Mouse (Mus musculus) fat pad, adult 2 months (tissue): ENCODE results near the gene Lrrfip1.
A peak's percentile ranks its signal among the peaks of the same experiment; 100 is the strongest.

ENCODE experiments used
- DNase-seq: peaks from one replicate; pipeline ENCODE4 v3.0.0-alpha.2; 2011; ENCODE audit warnings: low read depth, low spot score; ENCODE audit errors: extremely low read depth

Lrrfip1 gene

DNA sequence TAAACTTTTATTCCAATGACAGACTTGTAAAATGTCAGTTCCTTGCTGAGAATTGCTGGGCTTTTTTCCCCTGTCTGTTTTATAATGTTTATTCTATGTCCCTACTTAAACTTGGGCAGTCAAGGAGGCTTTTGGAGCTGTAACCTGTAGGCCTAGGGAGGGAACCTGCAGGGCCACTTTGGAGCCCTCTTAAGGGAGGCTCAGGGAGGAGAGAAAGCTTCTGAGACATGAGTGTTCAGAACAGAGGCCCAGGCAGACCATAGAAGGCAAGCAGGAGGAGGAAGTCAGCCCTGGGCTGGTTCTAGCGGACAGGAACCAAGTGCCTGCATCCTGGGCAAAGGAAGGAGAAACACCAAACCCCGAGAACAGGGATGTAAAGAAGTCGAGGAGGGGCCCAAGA is 56.3 kb downstream of the Lrrfip1 start:
- DNase-seq: no peak

DNA sequence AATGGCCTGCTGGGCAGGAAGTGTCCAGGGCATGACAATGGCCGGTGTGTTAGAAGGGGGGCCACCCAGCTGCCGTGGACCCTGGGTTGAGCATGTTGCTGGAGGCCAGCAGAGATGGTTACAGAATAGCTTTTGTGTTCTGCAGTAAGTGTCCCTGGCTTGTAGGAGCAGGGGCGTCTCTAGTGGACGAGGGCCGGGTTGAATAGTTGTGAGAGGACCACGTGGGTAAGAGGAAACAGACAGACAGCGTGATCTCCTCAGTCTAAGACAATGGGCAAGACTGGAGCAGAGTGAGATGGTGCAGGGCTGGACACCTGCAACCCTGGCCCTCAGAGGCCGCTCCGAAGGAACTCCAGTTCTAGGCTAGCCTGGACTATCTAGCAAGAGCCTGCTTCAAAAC is 57.2 kb downstream of the Lrrfip1 start:
- no peak for DNase-seq

DNA sequence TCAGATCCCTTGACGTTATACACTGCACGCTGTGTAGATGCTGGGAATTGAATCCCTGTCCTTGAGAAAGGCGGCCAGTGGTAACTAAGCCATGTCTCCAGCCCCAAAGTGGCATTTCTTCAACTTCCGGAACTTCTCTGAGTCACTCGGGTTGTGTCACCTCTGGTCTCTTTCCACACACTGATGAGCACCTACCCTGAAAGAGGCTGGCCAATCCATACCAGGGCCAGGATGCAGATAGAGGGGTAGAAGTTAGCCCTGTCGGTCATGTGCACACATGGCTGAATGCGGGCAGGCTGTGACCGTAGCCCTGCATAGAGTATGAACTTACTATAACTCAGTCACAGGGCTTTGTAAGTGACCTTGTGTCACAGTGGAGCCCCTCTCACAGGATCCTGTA is 57.9 kb downstream of the Lrrfip1 start:
- no peak for DNase-seq

- DNase-seq: no peak
These were observed 59.0 kb downstream of the Lrrfip1 start for GRCm38 (mm10) chr1:91057311-91058245.

DNA sequence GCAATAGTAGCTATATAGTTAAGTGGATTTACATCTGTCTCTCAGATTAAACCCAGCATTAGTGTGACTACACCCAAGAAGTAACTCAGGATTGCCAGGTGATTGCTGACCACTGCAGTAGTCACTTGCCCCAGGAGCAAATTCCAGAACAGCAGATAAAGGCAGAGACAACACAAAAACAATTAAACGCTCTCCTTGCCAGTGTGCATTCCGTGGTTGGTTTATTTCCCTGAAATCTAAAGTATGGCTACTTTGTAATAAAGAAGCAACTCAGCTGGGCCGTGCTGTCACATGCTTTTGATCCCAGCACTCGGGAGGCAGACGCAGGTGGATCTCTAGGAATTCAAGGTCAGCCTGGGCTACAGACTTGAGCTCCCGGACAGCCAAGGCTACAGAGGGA is 59.7 kb downstream of the Lrrfip1 start:
- no peak for DNase-seq

GRCm38 (mm10) chr1:91059792-91060604 is 61.5 kb downstream of the Lrrfip1 start:
- DNase-seq: no peak

GRCm38 (mm10) chr1:91061105-91061504 is 62.6 kb downstream of the Lrrfip1 start:
- DNase-seq: no peak

GRCm38 (mm10) chr1:91062363-91062762 is 63.8 kb downstream of the Lrrfip1 start:
- DNase-seq: no peak

GRCm38 (mm10) chr1:91064053-91064452 is 65.5 kb downstream of the Lrrfip1 start:
- no peak for DNase-seq

DNA sequence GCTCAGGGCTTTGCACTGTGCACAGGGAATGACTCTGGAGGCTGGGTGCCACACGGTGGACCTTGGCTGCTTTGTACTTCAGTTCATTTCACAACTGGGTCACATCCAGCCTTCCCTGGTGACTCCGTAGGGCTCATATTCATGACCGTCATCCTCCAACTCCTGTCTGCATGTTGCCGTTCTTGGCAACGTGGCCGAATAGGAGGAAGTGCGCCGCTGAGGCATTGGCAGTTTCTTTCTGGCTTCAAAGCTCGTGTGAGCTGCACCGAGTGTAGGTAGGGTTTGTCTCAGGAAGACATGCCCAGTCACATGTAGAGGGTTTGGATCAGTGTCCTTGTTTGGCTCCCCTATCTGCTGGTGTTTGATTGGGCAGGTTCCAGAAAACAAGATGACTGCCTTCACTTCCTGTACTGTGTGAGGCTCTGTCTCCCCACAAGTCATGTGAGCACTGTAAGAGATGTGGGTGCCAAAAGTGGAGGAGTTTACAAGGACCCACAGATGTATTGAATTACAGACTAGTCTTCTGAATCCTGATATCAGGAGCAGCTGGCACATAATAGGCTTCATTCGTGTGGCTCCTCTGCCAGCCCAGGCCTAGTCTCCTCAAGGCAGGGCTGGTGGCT is 66.5 kb downstream of the Lrrfip1 start:
- DNase-seq: no peak

GRCm38 (mm10) chr1:91066061-91066460 is 67.5 kb downstream of the Lrrfip1 start:
- DNase-seq: no peak

GRCm38 (mm10) chr1:91066599-91066998 is 68.1 kb downstream of the Lrrfip1 start:
- DNase-seq: no peak

GRCm38 (mm10) chr1:91067716-91068115 is 69.2 kb downstream of the Lrrfip1 start:
- no peak for DNase-seq

DNA sequence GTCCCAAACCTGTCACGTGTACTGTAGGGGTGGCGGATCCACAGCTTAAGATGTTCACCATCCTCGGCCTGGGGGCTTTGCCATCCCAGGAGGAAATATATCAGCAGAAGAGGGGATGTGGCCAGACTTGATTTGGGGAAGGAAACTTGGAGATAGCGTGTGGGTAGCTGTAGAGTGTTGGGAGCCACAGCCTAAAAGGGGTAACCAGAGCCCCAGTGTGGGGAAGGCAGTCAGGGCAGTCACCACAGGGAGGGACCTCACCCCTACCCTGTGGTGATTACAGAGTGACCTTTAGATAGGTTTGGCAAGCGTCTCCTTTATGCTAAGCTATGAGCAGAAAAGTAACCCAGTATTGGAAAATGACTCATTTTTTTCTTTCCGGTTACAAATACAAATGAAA is 71.0 kb downstream of the Lrrfip1 start:
- no peak for DNase-seq

GRCm38 (mm10) chr1:91070547-91070946 is 72.0 kb downstream of the Lrrfip1 start:
- DNase-seq: no peak

DNA sequence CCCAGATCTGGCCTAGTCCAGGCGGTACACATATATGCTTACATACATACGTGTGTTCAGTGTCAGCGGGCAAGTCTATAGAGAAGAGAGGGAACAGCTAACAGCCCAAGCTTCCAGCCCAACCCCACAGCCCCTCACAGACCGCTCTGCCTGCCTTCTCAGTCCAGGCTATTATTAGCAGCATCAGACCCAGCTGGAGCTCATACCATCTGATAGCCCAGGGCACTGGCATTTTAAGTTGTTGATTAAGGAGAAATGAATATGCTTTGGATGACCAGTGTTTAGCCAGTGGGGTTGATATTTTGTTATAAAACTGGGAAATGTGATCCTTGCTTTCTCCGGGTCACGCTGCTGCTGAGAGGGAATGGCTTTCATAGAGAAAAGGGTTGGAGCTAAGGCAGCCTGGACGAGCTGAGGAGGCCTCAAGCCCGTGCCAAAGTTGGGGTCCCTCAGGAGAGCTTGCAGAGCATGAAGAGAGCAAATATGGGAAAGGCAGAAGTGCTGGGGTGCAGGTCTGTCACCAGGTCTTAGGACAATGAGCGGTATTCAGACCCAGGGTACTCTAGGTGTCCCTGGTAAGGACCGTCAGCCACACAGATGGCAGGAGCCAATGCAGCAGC is 73.2 kb downstream of the Lrrfip1 start:
- no peak for DNase-seq

DNA sequence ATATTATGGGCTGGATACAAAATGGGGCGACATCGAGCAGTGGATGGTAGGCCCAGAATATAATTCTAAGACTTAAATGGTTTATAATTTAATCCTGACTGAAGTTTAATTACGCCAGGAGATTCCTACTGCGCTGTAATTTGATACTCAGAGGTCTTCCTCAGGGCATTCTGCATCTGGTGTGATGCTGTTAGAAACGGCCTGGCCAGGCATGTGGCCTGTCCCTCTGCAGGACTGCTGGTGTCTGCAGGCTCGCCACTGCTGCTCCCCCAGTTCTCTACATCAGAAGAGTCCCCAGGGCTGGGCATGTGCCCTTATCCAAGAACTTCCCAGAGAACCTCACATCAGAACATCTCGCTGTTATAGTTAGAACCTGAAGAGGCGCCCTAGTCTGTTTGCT is 78.4 kb downstream of the Lrrfip1 start:
- DNase-seq: no peak

- DNase-seq: peak; percentile 91
These were observed 78.9 kb downstream of the Lrrfip1 start for GRCm38 (mm10) chr1:91077456-91077855.

DNA sequence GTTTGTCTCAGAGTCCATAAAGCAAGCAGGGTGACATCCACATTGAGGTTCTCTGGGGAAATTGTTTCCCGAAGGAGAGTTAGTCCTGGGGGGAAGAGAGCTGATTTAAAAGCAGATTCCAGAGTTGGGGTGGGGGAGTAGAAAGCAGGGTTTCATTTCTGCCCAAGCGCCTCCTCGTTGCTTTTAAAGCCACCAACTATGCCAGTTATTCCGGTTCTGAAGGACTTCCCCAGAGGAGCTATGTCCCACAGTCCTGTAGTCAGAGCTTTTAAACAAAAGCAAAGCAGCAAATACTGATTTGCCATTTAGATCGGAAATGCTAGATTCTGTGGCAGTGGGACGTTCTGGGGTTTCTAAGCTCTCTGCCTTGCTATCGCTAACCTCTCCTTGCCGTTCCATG is 79.4 kb downstream of the Lrrfip1 start:
- DNase-seq: no peak

GRCm38 (mm10) chr1:91079740-91080422 is 81.3 kb downstream of the Lrrfip1 start:
- DNase-seq: no peak

- DNase-seq: no peak
These were observed 81.8 kb downstream of the Lrrfip1 start for GRCm38 (mm10) chr1:91080423-91080749.
